Mouse (Mus musculus): ENCODE measurements around the gene Tcf7l2. TPM values are rescaled to one million over a fixed set of nuclear protein-coding genes. Genes with fewer than 3 reads are reported as not detected.

Gene Tcf7l2
- polyA plus RNA-seq, 1 experiment from 2014 or later, result 108 TPM

DNA sequence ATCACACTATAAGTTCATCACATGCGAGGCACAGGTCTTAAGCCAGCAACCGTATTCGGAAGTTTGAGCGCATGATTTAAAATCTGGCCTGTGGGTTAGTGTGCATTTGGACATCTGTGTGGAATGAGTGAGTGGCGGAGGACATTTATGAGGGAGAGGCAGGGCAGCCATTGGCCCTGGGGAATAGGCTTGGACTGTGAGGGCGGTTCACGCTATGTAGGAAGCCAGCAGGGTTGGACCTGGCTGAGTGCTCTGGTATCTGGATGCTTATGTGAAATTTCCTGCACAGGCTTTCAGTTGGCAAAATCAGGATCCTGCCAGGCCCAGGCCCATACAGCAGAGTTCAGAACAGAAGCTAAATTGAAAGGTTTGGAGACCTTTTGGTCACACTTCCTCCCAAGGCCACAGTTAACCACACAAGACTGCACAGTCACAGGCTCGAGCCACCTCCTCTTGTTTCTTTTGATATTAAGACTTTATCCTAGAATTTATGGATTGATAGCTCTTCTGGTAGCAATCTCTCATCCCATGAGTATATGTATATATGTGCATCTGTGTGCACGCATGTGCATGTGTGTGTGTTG is 89.4 kb downstream of the Tcf7l2 start:
- 76% methylated on average over 9 of the region's 9 CpGs for WGBS
- Histone ChIP-seq H3K4me3 (replicated peaks) (no peak overlapping the region), H3K36me3 (no peaks in the 10 kb centered on the region), H3K9me3 (replicated peaks) (no peaks in the 10 kb centered on the region), H3K4me2 (replicated peaks) (no peak overlapping the region), H3K27ac (replicated peaks) (no peak overlapping the region), H3K9ac (no peak overlapping the region), H3K27me3 (no peaks in the 10 kb centered on the region), H3K4me1 (peaks cover 61% of the 10 kb centered on the region)
- no peak for ATAC-seq (ENCODE audit: insufficient number of reproducible peaks, low FRiP score, low TSS enrichment, low read depth)

GRCm38 (mm10) chr19:55832122-55832521 is 90.5 kb downstream of the Tcf7l2 start:
- ATAC-seq (ENCODE audit: insufficient number of reproducible peaks, low FRiP score, low TSS enrichment, low read depth), result no peak
- 35% methylated on average over 4 of the region's 4 CpGs for WGBS
- Histone ChIP-seq H3K27me3 (no peaks in the 10 kb centered on the region), H3K9me3 (replicated peaks) (no peaks in the 10 kb centered on the region), H3K36me3 (no peaks in the 10 kb centered on the region), H3K4me2 (replicated peaks) (no peak overlapping the region), H3K9ac (no peak overlapping the region), H3K4me1 (peaks cover 61% of the 10 kb centered on the region), H3K27ac (replicated peaks) (0 out of 2 replicates have a peak overlapping the region, but pooled peaks have one; percentile 9), H3K4me3 (replicated peaks) (no peak overlapping the region)

- Histone ChIP-seq H3K36me3 (no peaks in the 10 kb centered on the region), H3K9me3 (replicated peaks) (no peaks in the 10 kb centered on the region), H3K27ac (replicated peaks) (no peak overlapping the region; the same call in 1 of the 2 replicates), H3K4me1 (peaks cover 63% of the 10 kb centered on the region), H3K4me2 (replicated peaks) (no peak overlapping the region), H3K4me3 (replicated peaks) (no peak overlapping the region), H3K27me3 (no peaks in the 10 kb centered on the region), H3K9ac (no peak overlapping the region)
- WGBS, result 83% methylated on average over 4 of the region's 4 CpGs
- ATAC-seq (ENCODE audit: insufficient number of reproducible peaks, low FRiP score, low TSS enrichment, low read depth), result no peak
Measured at GRCm38 (mm10) chr19:55833807-55834385, 92.3 kb downstream of the Tcf7l2 start.

DNA sequence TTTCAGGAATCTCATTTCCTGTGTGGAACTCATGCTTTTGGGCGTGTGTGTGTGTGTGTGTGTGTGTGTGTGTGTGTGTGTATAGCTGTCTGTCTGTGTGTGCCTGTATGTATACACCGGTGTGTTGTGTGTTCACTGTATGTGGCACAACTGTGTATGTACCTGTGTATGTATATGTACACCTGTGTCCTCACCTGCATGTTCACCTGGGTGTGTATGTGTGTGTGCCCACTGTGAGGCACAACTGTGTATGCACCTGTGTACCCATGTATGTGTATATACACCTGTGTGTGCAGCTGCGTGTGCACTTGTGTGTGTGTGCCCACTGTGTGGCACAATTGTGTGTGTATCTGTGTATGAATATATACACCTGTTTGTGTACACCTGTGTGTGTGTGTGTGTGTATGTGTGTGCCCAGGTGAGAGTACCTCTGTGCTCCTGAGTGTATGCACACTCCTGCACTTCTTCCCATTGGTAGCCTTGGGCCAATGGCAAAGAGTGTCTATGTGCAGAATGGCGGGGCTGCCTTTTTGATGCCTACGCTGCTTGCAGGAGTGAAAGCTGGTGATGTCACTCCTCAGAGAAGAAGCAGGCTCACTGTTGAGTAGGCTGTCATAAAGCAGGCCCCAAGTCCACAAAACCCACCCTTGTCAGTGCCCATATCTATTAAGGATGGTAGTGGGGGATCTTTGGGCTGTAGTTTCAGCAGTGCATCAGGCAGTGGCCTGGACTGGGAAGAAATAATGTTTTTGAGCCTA is 95.5 kb downstream of the Tcf7l2 start:
- Histone ChIP-seq H3K9me3 (replicated peaks) (no peaks in the 10 kb centered on the region), H3K9ac (no peak overlapping the region), H3K27ac (replicated peaks) (peak overlapping the region; percentile 88), H3K4me1 (peaks cover 60% of the 10 kb centered on the region), H3K36me3 (no peaks in the 10 kb centered on the region), H3K27me3 (no peaks in the 10 kb centered on the region), H3K4me2 (replicated peaks) (0 out of 2 replicates have a peak overlapping the region, but pooled peaks have one; percentile 31), H3K4me3 (replicated peaks) (no peak overlapping the region)
- 81% methylated on average over 5 of the region's 5 CpGs for WGBS
- no peak for ATAC-seq (ENCODE audit: insufficient number of reproducible peaks, low FRiP score, low TSS enrichment, low read depth)

DNA sequence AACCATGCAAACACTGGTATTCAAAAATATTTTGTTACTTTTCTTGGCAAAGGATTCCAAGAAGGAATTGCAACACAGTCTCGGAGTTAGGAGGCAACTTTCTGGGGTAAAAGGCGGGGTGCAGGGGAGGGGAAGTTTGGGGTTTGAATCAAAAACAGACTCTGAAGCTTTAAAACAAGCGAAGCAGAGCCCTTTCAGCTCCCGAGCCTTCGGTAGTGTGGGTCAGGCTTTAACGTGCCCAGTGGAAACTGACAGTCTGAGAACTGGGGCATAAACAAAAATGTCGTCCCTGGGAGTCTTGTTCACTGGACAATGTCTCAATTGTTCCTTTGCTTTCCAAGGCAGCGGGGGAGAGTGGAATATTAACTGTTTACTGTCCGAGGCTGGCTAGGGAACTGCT is 96.3 kb downstream of the Tcf7l2 start:
- no peak overlapping the region for H3K4me3 ChIP-seq (replicated peaks)
- peak overlapping the region; percentile 31 for H3K4me2 ChIP-seq (replicated peaks)
- no peaks in the 10 kb centered on the region for H3K36me3 ChIP-seq
- H3K27me3 ChIP-seq, result no peaks in the 10 kb centered on the region
- peak overlapping the region; percentile 88 for H3K27ac ChIP-seq (replicated peaks)
- 8% methylated on average over 9 of the region's 9 CpGs for WGBS
- peaks cover 61% of the 10 kb centered on the region for H3K4me1 ChIP-seq
- H3K9me3 ChIP-seq (replicated peaks), result no peaks in the 10 kb centered on the region
- ATAC-seq (ENCODE audit: insufficient number of reproducible peaks, low FRiP score, low TSS enrichment, low read depth), result no peak
- H3K9ac ChIP-seq, result no peak overlapping the region

GRCm38 (mm10) chr19:55838389-55839035 is 96.9 kb downstream of the Tcf7l2 start:
- no peak for ATAC-seq (ENCODE audit: insufficient number of reproducible peaks, low FRiP score, low TSS enrichment, low read depth)
- H3K27ac ChIP-seq (replicated peaks), result peak overlapping the region; percentile 88
- H3K9me3 ChIP-seq (replicated peaks), result no peaks in the 10 kb centered on the region
- peaks cover 65% of the 10 kb centered on the region for H3K4me1 ChIP-seq
- no peak overlapping the region for H3K9ac ChIP-seq
- H3K4me3 ChIP-seq (replicated peaks), result no peak overlapping the region
- WGBS, result 47% methylated on average over 5 of the region's 5 CpGs
- H3K27me3 ChIP-seq, result no peaks in the 10 kb centered on the region
- H3K4me2 ChIP-seq (replicated peaks), result peak overlapping the region; percentile 31
- no peaks in the 10 kb centered on the region for H3K36me3 ChIP-seq

DNA sequence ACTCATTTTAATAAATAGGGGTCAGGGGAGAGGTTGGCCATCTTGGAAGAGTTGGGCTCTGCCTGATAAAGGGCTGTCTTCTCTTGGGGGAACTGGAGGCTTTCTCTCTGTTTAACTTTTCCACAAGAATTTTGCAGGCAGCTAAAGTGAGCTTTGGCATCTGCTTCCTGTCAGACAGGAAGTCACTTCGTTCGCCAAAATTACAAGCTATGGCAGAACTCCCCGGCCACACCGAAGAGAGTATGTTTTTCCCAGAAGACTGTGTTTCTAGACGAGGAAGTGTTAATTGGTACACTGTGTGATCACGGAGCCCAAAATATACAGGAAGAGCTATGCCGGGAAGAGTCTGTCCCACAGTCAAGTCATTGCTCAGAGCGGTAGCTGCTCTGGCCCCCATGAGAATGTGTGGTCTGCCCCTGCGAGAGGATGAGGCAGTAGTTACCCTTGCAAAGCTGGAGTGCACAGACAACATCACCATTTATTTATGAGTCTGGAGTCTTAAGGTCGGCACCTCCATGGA is 97.5 kb downstream of the Tcf7l2 start:
- H3K27me3 ChIP-seq, result no peaks in the 10 kb centered on the region
- no peak overlapping the region for H3K4me3 ChIP-seq (replicated peaks)
- H3K36me3 ChIP-seq, result no peaks in the 10 kb centered on the region
- 30% methylated on average over 10 of the region's 10 CpGs for WGBS
- peak overlapping the region; percentile 88 for H3K27ac ChIP-seq (replicated peaks)
- H3K9ac ChIP-seq, result no peak overlapping the region
- no peak for ATAC-seq (ENCODE audit: insufficient number of reproducible peaks, low FRiP score, low TSS enrichment, low read depth)
- H3K9me3 ChIP-seq (replicated peaks), result no peaks in the 10 kb centered on the region
- H3K4me1 ChIP-seq, result peaks cover 67% of the 10 kb centered on the region
- no peak overlapping the region for H3K4me2 ChIP-seq (replicated peaks)

DNA sequence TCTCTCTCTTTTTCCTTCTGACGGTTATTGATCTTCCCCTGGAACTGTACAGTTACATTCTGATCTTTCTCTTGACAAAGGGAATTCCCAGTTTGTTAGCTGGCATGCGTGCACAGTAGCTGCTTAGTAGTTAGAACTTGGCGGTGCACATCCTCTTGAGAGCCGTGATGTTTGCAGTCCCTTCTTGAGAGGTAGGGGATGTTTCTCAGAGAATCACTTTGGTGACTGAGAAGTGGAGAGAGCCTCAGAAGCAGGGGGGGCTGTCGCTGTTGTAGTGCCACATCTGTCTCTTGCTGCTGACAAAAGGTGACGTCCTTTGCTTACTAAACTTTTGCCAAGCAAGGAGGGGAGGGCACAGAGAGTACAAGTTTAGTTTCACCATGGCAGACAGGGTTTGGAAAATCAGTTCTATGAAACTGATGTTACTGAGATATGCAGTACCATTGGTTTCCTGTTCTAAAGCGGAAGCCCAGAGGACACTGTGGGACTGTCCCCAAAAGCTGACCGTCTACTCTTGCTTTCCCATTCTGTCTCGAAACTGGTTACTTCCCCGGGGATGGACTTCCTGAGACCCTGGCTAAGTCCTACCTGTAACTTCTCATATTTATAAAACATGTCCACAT is 99.0 kb downstream of the Tcf7l2 start:
- Histone ChIP-seq H3K4me2 (replicated peaks) (no peak overlapping the region), H3K9me3 (replicated peaks) (no peaks in the 10 kb centered on the region), H3K27ac (replicated peaks) (no peak overlapping the region), H3K27me3 (no peaks in the 10 kb centered on the region), H3K36me3 (no peaks in the 10 kb centered on the region), H3K9ac (no peak overlapping the region), H3K4me3 (replicated peaks) (no peak overlapping the region), H3K4me1 (peaks cover 74% of the 10 kb centered on the region)
- ATAC-seq (ENCODE audit: insufficient number of reproducible peaks, low FRiP score, low TSS enrichment, low read depth), result no peak
- WGBS, result 69% methylated on average over 10 of the region's 10 CpGs

GRCm38 (mm10) chr19:55842046-55842445 is 100.4 kb downstream of the Tcf7l2 start:
- H3K4me1 ChIP-seq, result peaks cover 72% of the 10 kb centered on the region
- ATAC-seq (ENCODE audit: insufficient number of reproducible peaks, low FRiP score, low TSS enrichment, low read depth), result no peak
- no peaks in the 10 kb centered on the region for H3K36me3 ChIP-seq
- no peaks in the 10 kb centered on the region for H3K27me3 ChIP-seq
- no peak overlapping the region for H3K9ac ChIP-seq
- WGBS, result 65% methylated on average over 7 of the region's 7 CpGs
- no peak overlapping the region for H3K4me2 ChIP-seq (replicated peaks)
- no peak overlapping the region for H3K27ac ChIP-seq (replicated peaks)
- no peaks in the 10 kb centered on the region for H3K9me3 ChIP-seq (replicated peaks)
- no peak overlapping the region for H3K4me3 ChIP-seq (replicated peaks)

DNA sequence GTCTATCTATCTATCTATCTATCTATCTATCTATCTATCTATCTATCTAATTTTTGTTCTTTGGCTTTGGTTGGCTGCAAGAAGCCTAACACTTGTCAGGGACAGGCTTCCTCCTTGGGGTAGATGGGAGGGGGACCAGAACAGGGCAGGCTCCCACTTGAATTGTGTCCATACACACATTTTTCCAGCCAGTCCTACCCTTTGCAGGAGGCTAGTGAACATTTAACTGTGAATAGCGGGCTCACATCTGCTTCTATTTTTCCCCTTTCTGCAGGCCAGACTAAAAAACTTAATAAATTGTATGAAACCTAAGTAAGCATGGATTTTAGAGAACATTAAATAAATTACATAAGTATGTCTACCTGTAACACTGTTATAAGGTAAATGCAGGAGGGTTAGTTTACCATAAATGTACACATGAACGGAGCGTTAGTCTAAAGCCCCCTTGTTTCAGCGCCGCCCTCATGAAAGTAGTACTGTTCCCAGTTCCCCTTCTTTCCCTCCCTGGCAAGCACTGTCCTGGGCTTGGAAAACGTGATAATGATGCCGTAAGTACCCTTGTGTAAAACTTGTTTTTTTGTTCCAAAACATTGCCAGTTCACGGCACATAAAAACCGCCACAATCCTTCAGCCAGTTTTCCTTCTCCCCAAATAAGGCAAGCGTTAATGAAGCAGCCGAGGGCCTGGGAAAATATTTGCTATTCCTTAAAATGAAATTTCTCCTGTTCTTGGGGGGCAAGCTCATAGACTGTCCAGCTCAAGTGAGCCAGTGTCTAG is 101.7 kb downstream of the Tcf7l2 start:
- H3K27ac ChIP-seq (replicated peaks), result peak overlapping the region; percentile 65
- no peak for ATAC-seq (ENCODE audit: insufficient number of reproducible peaks, low FRiP score, low TSS enrichment, low read depth)

More for the DNA sequence above, 101.7 kb downstream of the Tcf7l2 start:
- peaks cover 61% of the 10 kb centered on the region for H3K4me1 ChIP-seq
- H3K9ac ChIP-seq, result no peak overlapping the region
- no peak overlapping the region; the same call in 1 of the 2 replicates for H3K4me2 ChIP-seq (replicated peaks)
- H3K36me3 ChIP-seq, result no peaks in the 10 kb centered on the region
- WGBS, result 52% methylated on average over 11 of the region's 11 CpGs
- no peaks in the 10 kb centered on the region for H3K27me3 ChIP-seq
- H3K4me3 ChIP-seq (replicated peaks), result no peak overlapping the region
- H3K9me3 ChIP-seq (replicated peaks), result no peaks in the 10 kb centered on the region

Data from embryonic facial prominence, embryonic 15.5 days (tissue).